8 mouse cellular contexts compared by ENCODE assay signal in genomic region chr2:144635644-144636320, GRCm38 (mm10). TPM values are rescaled to one million over a fixed set of nuclear protein-coding genes. Genes with fewer than 3 reads are reported as not detected.
DNase-seq lines count a peak whose midpoint lies in the region; ATAC-seq lines count a peak whose summit lies in the region.

No protein-coding gene starts in this region.

- no peaks in the 10 kb centered on the region for H3K36me3 ChIP-seq in forebrain, embryonic 16.5 days (ENCODE audit: control insufficient read depth, insufficient read depth)
- peaks cover 3% of the 10 kb centered on the region; the same call in 1 of the 2 replicates for H3K36me3 ChIP-seq in hindbrain, embryonic 16.5 days (ENCODE audit: control insufficient read depth, insufficient read depth, low read length)

- WGBS in forebrain, embryonic 16.5 days: 20% methylated on average over 5 of the region's 5 CpGs
- WGBS in hindbrain, embryonic 16.5 days: 17% methylated on average over 5 of the region's 5 CpGs

- H3K4me1 ChIP-seq in forebrain, embryonic 16.5 days (replicated peaks; ENCODE audit: control insufficient read depth, insufficient read depth, low read length): peaks cover 5% of the 10 kb centered on the region
- H3K4me1 ChIP-seq in hindbrain, embryonic 16.5 days (ENCODE audit: control insufficient read depth, insufficient read depth, low read depth, low read length): no peaks in the 10 kb centered on the region; the same call in 1 of the 2 replicates

- no peak overlapping the region for H3K4me3 ChIP-seq in forebrain, embryonic 16.5 days (replicated peaks; ENCODE audit: low read length)
- H3K4me3 ChIP-seq in hindbrain, embryonic 16.5 days (ENCODE audit: low read length): no peak overlapping the region

- H3K27me3 ChIP-seq in forebrain, embryonic 16.5 days (replicated peaks; ENCODE audit: control insufficient read depth, insufficient read depth, low read length): no peaks in the 10 kb centered on the region
- H3K27me3 ChIP-seq in hindbrain, embryonic 16.5 days (replicated peaks; ENCODE audit: control insufficient read depth, insufficient read depth, low read length): no peaks in the 10 kb centered on the region

- H3K27ac ChIP-seq in forebrain, embryonic 16.5 days (ENCODE audit: low read length): no peak overlapping the region
- no peak overlapping the region; the same call in 1 of the 2 replicates for H3K27ac ChIP-seq in hindbrain, embryonic 16.5 days (ENCODE audit: low read depth, low read length)

- H3K9ac ChIP-seq in forebrain, embryonic 16.5 days (replicated peaks; ENCODE audit: low read depth, low read length): no peak overlapping the region
- H3K9ac ChIP-seq in hindbrain, embryonic 16.5 days (ENCODE audit: low read depth, low read length): no peak overlapping the region

- H3K9me3 ChIP-seq in forebrain, embryonic 16.5 days (ENCODE audit: control insufficient read depth, low read length): 0 out of 2 replicates have a peak, but pooled peaks cover 2% of the 10 kb centered on the region
- no peaks in the 10 kb centered on the region for H3K9me3 ChIP-seq in hindbrain, embryonic 16.5 days (ENCODE audit: control insufficient read depth, low read length)

- peak; percentile 40 for DNase-seq in gastrocnemius, adult 18-20 months (ENCODE audit: low spot score)
- no peak for DNase-seq in gastrocnemius, postnatal 25 days
- peak; percentile 59 to 69 for DNase-seq in cerebellum, adult 18-20 months
- peak; percentile 52 to 71 for DNase-seq in layer of hippocampus, postnatal 14 days (ENCODE audit: low spot score in 2 of 2)
- DNase-seq in lung, postnatal 36 days: peak; percentile 63
- peak; percentile 79 to 82 for DNase-seq in right cerebral cortex, postnatal 10 days (ENCODE audit: low spot score in 2 of 2)

- no peak overlapping the region for H3K4me2 ChIP-seq in forebrain, embryonic 16.5 days (ENCODE audit: low read length)
- no peak overlapping the region for H3K4me2 ChIP-seq in hindbrain, embryonic 16.5 days (ENCODE audit: low read length)

- peak; percentile 59; the same call in 1 of the 2 replicates for ATAC-seq in forebrain, embryonic 16.5 days
- ATAC-seq in hindbrain, embryonic 16.5 days: peak; percentile 72

RNA-seq across cellular contexts. Expression of gene Dtd1, which starts 36.1 kb away (rescaled TPM):
- 10 to 100 TPM; 13.1 to 13.5 TPM for total RNA-seq in gastrocnemius, adult 18-20 months (2021)
- total RNA-seq in gastrocnemius, postnatal 25 days (2021): 10 to 100 TPM in 1 of 2 experiments, 1 to 10 TPM in 1; 8.4 to 11.7 TPM
- polyA plus RNA-seq in forebrain, embryonic 16.5 days (2015; fragmentation: Nextera tagmentation; extraction: Ambion mirVana): 70.5 and 80.4 TPM in 2 replicates
- polyA plus RNA-seq in hindbrain, embryonic 16.5 days (2015; fragmentation: Nextera tagmentation; extraction: Ambion mirVana): 137 and 144 TPM in 2 replicates
- 10 to 100 TPM; 54.8 to 55.5 TPM for total RNA-seq in layer of hippocampus, postnatal 14 days (2021)

RNA-seq across cellular contexts. Expression of gene Smim26, which starts 41.9 kb away (rescaled TPM):
- 10 to 100 TPM; 75.6 to 87.0 TPM for total RNA-seq in gastrocnemius, adult 18-20 months (2021)
- total RNA-seq in gastrocnemius, postnatal 25 days (2021): 10 to 100 TPM; 69.8 to 69.9 TPM
- polyA plus RNA-seq in forebrain, embryonic 16.5 days (2015; fragmentation: Nextera tagmentation; extraction: Ambion mirVana): 50.9 and 53.7 TPM in 2 replicates
- 59.8 and 63.3 TPM in 2 replicates for polyA plus RNA-seq in hindbrain, embryonic 16.5 days (2015; fragmentation: Nextera tagmentation; extraction: Ambion mirVana)
- total RNA-seq in layer of hippocampus, postnatal 14 days (2021): 10 to 100 TPM; 50.5 to 58.7 TPM
